Mouse (Mus musculus) stomach, embryonic 16.5 days (tissue): ENCODE data around the gene Prrg3. TPM values are rescaled to one million over a fixed set of nuclear protein-coding genes. Genes with fewer than 3 reads are reported as not detected.
"Not testable (repeated sequence)": the region's sequence is repeated elsewhere in the genome, so short reads cannot be mapped to it uniquely, and the experiment has no call there.

Experiments
- ATAC-seq: fragments of 200-750 bp; cut with Nextera tagmentation; 2 replicates; pipeline ENCODE4 v1.8.0; 2017; ENCODE audit warnings: moderate number of reproducible peaks, moderate TSS enrichment; ENCODE audit not compliant: insufficient read depth, low FRiP score
- H3K27ac ChIP-seq: fragments of 300-500 bp; sonication (generic); 2 replicates; pipeline ENCODE4 v1.5.1; 2014; ENCODE audit warnings: low read length
- H3K27me3 ChIP-seq: fragments of 300-500 bp; sonication (generic); 2 replicates; pipeline ENCODE4 v1.6.1; 2014; ENCODE audit warnings: low read length, control low read depth, mixed read lengths; ENCODE audit not compliant: control insufficient read depth, insufficient read depth
- H3K36me3 ChIP-seq: fragments of 300-500 bp; sonication (generic); 2 replicates; pipeline ENCODE4 v1.6.1; 2014; ENCODE audit warnings: low read length; ENCODE audit not compliant: control insufficient read depth, insufficient read depth
- H3K4me1 ChIP-seq: fragments of 300-500 bp; sonication (generic); 2 replicates; pipeline ENCODE4 v1.6.1; 2014; ENCODE audit warnings: low read length, control low read depth, mixed read lengths; ENCODE audit not compliant: control insufficient read depth, insufficient read depth
- H3K4me2 ChIP-seq: fragments of 300-500 bp; sonication (generic); 2 replicates; pipeline ENCODE4 v1.6.1; 2014; ENCODE audit warnings: low read depth, low read length, mixed read lengths
- H3K4me3 ChIP-seq: fragments of 300-500 bp; sonication (generic); replicated peaks from 2 replicates; pipeline ENCODE4 v1.5.1; 2014; ENCODE audit warnings: mild to moderate bottlenecking, low read length
- H3K9ac ChIP-seq: fragments of 300-500 bp; sonication (generic); 2 replicates; pipeline ENCODE4 v1.6.1; 2014; ENCODE audit warnings: low read length
- H3K9me3 ChIP-seq: fragments of 300-500 bp; sonication (generic); replicated peaks from 2 replicates; pipeline ENCODE4 v1.6.1; 2016; ENCODE audit warnings: low read length, control low read depth; ENCODE audit not compliant: control insufficient read depth
- WGBS: fragments of 180-500 bp; shearing (Covaris S2); extraction: QIAGEN DNeasy Blood & Tissue Kit; methylation state at CpG from one replicate; pipeline ENCODE4 v1.1.7; 2014; 5-methylcytosine and 5-hydroxymethylcytosine counted together
- polyA plus RNA-seq: library from polyadenylated mRNA; unstranded; fragments of >200 nt; fragmentation: Nextera tagmentation; extraction: Ambion mirVana; gene quantifications from 2 replicates; pipeline ENCODE4 v1.2.1, GENCODE M21; 2015

Prrg3 gene
- 10.5 and 11.2 TPM in 2 replicates for polyA plus RNA-seq

DNA sequence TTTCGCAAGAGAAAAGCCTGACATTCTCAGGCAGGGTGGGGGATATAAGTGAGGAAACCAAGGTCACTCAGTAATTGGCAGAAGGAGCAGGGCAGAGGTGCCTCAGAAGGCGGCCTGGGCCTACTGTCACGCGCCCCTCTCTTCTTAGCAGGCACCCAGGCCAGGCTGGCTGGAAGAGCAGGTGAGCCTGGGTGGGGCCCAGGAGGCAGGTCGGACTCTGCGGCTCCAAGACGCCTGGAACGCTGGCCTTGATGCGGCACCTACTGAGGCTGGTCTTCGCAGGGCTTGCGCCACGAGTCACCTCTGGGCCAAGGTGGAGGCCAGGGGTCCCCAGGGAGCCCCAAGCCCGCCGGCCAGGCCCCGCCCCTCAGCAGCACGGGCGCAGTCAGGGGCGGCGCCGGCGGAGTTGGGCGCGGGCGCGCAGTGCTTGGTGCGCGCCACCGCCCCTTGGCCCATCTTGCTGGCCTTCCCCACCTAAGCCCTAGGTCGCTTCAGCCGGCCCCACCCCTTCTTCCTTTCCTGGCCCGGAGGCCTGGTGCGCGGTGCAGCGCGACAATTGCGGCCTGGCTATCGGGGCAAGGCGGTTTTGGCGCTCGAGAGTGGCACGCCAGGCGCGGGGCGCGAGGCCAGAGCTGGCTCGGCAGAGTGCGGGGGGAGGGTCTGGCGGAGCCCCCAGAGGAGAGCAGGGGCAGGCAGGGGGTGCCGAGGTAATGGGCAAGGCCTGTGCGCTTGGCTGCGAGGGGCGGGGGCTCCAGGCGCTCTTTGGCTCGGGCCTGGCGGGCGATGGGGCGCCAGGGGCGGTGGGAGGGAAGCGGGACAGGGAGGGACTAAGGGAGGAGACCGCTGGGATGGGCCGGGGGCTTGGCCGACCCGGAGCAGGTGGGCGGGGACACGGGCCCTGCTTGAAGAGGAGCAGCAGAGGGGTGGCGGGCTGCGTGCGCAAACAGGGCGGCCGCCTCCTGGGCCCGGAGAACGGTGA lies at the start of gene Prrg3:
TSS of gene Prrg3 (plus strand) at position 552 of the 979 bp plus-strand sequence.
- Histone ChIP-seq H3K27me3 (peaks cover 11% of the 10 kb centered on the region; the same call in 1 of the 2 replicates), H3K27ac (peak within 1 kb of the TSS; percentile 39; the same call in 1 of the 2 replicates), H3K9ac (peak within 1 kb of the TSS; percentile 73), H3K4me1 (no peaks in the 10 kb centered on the region), H3K4me3 (peak within 1 kb of the TSS; percentile 56), H3K4me2 (peak within 1 kb of the TSS; percentile 65), H3K9me3 (no peaks in the 10 kb centered on the region), H3K36me3 (no peaks in the 10 kb centered on the region)
- peak; percentile 94 for ATAC-seq
- 18% methylated on average over 59 of the region's 72 CpGs for WGBS

DNA sequence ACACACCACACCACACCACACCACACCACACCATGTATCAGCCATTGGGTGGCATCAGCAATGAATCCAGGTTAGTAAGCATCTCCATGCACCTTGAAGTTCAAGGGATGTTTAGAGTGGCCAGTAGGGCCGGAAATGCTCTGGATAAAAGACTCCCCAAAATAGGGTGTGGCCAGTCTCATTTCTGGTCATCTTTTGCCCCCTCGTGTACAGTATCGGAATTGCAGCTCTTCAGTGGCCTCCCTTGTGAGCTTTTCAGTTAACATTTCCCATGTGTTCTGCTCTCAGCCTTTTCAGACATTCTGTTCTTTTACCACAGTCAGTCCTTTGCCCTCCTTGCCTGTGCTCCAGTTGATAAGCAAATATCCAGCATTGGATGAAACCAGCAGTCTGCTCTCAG lies 15.8 kb upstream of the Prrg3 start:
- Histone ChIP-seq H3K9ac (no peak overlapping the region), H3K27me3 (no peaks in the 10 kb centered on the region), H3K4me2 (no peak overlapping the region), H3K9me3 (no peaks in the 10 kb centered on the region), H3K4me3 (no peak overlapping the region), H3K4me1 (no peaks in the 10 kb centered on the region), H3K36me3 (no peaks in the 10 kb centered on the region), H3K27ac (no peak overlapping the region)
- no peak for ATAC-seq
- WGBS: 15% methylated on average over 3 of the region's 3 CpGs

DNA sequence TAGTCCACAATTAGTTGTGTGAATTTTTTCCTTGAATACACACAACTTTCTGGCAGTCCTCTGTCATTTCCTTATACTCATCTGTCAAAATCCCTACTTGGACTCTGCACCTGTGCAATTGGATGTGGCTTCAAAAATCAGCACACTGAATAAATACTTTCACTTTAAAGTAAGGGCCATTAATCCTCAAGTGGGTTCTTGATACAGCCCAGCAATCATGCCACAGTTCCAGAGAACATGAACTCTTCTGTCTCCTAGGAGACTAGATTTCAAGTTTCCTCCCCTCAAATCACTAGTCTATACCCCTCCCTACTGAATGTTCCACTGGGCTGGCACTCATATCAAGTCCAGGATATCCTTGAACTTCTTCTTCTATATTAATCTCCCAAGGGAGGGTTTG lies 4.1 kb upstream of the Prrg3 start:
- Histone ChIP-seq H3K27me3 (peaks cover 11% of the 10 kb centered on the region; the same call in 1 of the 2 replicates), H3K27ac (no peak overlapping the region), H3K9me3 (no peaks in the 10 kb centered on the region), H3K4me3 (no peak overlapping the region), H3K9ac (no peak overlapping the region), H3K4me1 (no peaks in the 10 kb centered on the region), H3K4me2 (no peak overlapping the region), H3K36me3 (no peaks in the 10 kb centered on the region)
- no peak for ATAC-seq

DNA sequence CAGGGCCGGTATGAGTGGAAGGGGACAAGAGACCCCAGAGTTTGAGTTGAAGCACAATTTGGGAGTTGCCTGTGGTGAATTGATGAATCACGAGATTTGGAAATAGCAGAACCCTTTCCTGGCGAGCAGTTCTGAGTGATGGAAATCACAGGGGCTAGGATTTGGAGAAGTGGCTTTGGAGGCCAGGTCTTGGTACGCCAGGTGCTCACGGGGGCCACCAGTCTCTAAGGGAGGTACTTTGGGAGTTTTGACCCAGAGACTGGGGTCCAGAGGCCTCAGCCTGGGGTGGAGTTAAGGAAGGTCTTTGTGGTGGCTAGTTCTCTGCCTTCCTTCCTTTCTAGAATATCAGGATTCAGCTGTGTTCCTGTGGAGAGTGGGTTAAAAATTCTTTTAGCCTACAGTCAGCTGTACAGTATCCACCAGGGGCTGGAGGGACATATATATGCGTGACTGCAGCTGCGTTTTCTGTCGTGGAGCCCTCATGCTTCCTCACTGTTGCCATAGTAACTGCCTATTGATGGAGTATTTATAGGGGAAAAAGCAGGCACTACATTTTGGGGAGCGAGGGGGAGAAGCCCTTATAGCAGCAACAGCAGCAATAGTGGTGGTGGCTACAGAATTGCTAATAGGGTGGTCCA lies 970 bp downstream of the Prrg3 start:
- peak overlapping the region; percentile 73 for H3K9ac ChIP-seq
- H3K27ac ChIP-seq: peak overlapping the region; percentile 39; the same call in 1 of the 2 replicates
- no peak for ATAC-seq
- WGBS: 30% methylated on average over 9 of the region's 9 CpGs
- H3K36me3 ChIP-seq: no peaks in the 10 kb centered on the region
- peak overlapping the region; percentile 65 for H3K4me2 ChIP-seq
- peak overlapping the region; percentile 56 for H3K4me3 ChIP-seq
- peaks cover 11% of the 10 kb centered on the region; the same call in 1 of the 2 replicates for H3K27me3 ChIP-seq
- H3K9me3 ChIP-seq: no peaks in the 10 kb centered on the region
- H3K4me1 ChIP-seq: no peaks in the 10 kb centered on the region

DNA sequence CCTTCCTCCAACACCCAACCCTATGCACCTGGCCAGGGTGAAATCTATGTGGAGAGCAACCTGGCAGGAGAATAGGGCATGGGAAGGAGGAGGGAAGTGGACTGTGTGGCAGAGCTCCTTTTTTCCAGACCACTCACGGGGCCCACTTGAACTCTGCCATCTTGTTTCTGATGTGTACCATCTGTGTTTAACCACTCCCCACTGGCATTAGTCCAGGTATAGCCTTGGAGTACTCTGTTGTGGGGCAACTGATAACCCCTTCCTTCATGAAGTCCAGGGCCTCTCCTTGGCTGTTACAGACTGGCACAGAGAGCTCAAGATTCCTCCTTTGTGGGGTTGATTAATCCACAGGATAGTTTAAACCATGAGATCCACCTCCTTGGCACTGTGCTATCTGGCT lies 5.8 kb downstream of the Prrg3 start:
- WGBS: 50% methylated on average over 1 of the region's 1 CpGs
- H3K4me1 ChIP-seq: no peaks in the 10 kb centered on the region

DNA sequence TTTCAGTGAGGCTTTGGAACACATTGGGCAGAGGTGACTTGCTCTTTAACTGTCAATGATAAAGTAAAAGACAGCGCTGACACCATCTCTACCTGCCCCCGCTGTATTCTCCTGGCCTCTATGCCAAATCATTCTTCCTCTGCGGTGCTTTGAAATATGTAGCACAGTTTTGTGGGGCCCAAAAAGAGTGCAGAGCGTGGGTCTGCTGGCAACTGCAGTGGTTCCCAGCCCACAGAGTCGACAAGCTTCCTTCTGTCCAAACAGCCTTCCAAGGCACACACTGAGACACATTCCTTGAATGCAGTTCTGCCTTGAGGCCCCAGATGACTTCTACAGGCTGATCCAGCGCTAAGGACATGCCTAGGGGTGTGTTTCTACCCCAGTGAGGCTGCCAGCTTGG lies 6.4 kb downstream of the Prrg3 start:
- Histone ChIP-seq H3K4me1 (no peaks in the 10 kb centered on the region), H3K4me3 (no peak overlapping the region), H3K27me3 (no peaks in the 10 kb centered on the region), H3K36me3 (no peaks in the 10 kb centered on the region), H3K9ac (no peak overlapping the region), H3K9me3 (no peaks in the 10 kb centered on the region), H3K27ac (no peak overlapping the region), H3K4me2 (no peak overlapping the region)
- no peak for ATAC-seq
- WGBS: 69% methylated on average over 6 of the region's 6 CpGs

More for the DNA sequence above, 5.8 kb downstream of the Prrg3 start:
- no peak overlapping the region for H3K4me2 ChIP-seq
- no peak overlapping the region for H3K27ac ChIP-seq
- no peaks in the 10 kb centered on the region for H3K36me3 ChIP-seq
- no peak overlapping the region for H3K4me3 ChIP-seq
- ATAC-seq: no peak
- H3K27me3 ChIP-seq: peaks cover 1% of the 10 kb centered on the region; the same call in 1 of the 2 replicates
- H3K9ac ChIP-seq: no peak overlapping the region
- H3K9me3 ChIP-seq: no peaks in the 10 kb centered on the region

DNA sequence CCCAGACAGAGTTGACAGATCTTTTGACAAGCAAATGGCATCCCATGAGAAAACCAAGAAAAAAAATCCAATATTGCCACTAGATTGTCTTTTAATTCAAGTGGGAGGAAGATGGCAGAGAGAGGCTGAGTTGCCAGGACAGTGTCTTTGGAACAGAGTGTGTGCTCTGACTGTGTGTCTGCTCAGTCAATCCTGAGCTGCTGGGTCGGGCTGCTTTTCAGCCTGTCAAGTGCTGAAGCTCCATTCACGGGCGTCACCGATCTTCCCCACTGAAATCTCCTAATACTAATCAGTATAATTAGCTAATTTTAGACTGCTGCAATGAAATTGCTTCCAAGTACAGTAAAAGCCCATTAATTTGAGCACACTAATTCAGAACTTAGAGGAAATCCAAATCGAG lies 8.9 kb downstream of the Prrg3 start:
- Histone ChIP-seq H3K27me3 (no peaks in the 10 kb centered on the region), H3K9me3 (no peaks in the 10 kb centered on the region), H3K4me2 (no peak overlapping the region), H3K36me3 (no peaks in the 10 kb centered on the region), H3K4me3 (no peak overlapping the region), H3K4me1 (no peaks in the 10 kb centered on the region), H3K27ac (no peak overlapping the region), H3K9ac (no peak overlapping the region)
- WGBS: 73% methylated on average over 5 of the region's 5 CpGs
- ATAC-seq: no peak

DNA sequence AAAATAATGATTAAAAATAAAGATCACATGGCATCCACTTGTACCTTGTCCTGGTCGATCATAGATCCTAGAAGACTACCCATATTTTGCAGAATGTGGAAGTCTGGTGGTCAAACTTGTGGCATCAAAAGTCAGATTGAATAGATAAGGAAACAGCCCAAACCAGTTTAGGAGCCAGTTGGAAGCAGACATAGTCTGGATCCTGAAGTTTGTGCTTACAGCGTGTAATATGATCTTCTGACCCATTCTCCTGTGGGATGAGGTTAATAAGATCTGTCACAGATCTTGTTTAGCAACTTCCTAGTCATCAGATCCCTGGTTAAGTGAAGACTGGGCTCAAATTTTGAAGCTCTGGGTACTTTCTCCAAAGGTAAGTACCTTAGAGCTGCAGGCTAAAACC lies 10.3 kb downstream of the Prrg3 start, which contains the start of gene Fate1:
TSS of gene Fate1 (plus strand) at position 301 of the 400 bp plus-strand sequence.
- ATAC-seq: no peak

DNA sequence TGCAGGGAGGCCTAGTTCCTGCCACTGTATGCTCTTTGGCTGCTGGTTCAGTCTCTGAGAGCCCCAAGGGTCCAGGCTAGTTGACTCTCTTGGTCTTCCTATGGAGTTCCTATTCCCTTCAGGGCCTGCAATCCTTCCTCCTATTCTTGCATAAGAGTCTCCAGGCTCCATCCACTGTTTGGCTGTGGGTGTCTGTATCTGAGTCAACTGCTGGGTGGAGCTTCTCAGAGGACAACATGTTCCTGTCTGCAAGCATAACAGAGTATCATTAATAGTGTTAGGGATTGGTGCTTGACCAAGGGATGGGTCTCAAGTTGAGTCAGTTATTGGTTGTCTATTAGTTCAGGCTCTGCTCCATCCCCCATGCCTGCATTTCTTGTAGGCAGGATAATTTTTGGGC lies 15.3 kb downstream of the Prrg3 start:
- H3K9me3 ChIP-seq, H3K27ac ChIP-seq, H3K4me1 ChIP-seq, H3K9ac ChIP-seq, H3K4me2 ChIP-seq, H3K27me3 ChIP-seq, H3K36me3 ChIP-seq, ATAC-seq, H3K4me3 ChIP-seq: not testable (repeated sequence)

More for the DNA sequence above, 10.3 kb downstream of the Prrg3 start, which contains the start of gene Fate1:
- no peaks in the 10 kb centered on the region for H3K36me3 ChIP-seq
- 62% methylated on average over 2 of the region's 2 CpGs for WGBS
- no peaks in the 10 kb centered on the region for H3K4me1 ChIP-seq
- no peak within 1 kb of the TSS for H3K27ac ChIP-seq
- H3K4me2 ChIP-seq: no peak within 1 kb of the TSS
- no peaks in the 10 kb centered on the region for H3K27me3 ChIP-seq
- no peak within 1 kb of the TSS for H3K9ac ChIP-seq
- H3K4me3 ChIP-seq: no peak within 1 kb of the TSS
- no peaks in the 10 kb centered on the region for H3K9me3 ChIP-seq
